8 mouse cellular contexts compared by ENCODE assay signal in the genomic region with DNA sequence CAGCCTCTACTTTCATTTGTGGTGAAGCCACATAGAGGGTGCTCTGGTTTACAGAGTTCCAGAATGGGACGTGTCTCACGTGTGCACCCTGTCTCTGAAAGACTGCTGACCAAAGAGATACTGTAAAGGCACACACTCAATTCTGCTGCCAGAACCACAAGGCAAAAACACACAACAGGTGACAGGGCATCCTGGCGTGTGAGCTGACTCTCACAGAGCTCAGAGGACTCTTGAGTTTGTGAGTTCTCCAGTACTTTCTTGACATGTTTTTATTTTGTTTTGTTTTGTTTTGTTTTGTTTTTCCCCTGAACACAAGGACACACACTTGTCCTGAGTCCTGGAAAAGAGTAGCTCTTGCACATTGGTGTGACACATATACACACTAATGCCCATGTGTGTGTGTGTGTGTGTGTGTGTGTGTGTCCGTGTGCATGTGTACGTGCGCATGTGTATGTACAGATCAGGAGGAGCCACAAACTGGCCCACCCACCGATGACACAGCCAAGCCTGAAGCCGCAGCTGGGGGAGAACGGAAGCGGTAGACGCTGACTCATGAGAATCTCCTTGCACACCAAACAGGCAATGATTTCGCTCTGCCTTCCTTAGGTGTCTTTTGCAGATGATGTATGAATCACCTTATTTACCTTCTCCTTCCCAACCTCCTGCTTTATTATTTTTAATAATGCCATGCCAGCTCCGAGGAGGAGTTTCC.
DNase-seq lines count a peak whose midpoint lies in the region; ATAC-seq and TF ChIP-seq lines count a peak whose summit lies in the region.
"Had no signal": no experiment of that assay in that cellular context is flagged by ENCODE, and none has a peak within 500 bp of the region (broad histone marks: within the 10 kb centered on the region; RNA-seq: fewer than 3 reads in every experiment).

No protein-coding gene starts in this region.

- no peak overlapping the region for H3K9ac ChIP-seq in forebrain, embryonic 11.5 days (ENCODE audit: low read length)
- H3K9ac ChIP-seq: heart, embryonic 15.5 days had no signal

- H3K4me1 ChIP-seq in lung, adult 2 months (ENCODE audit: control insufficient read depth, insufficient read depth, low read length), result no peaks in the 10 kb centered on the region
- H3K4me1 ChIP-seq in bone marrow macrophage, adult 2 months (ENCODE audit: control insufficient read depth, insufficient read depth, low read length), result peaks cover 58% of the 10 kb centered on the region
- peaks cover 12% of the 10 kb centered on the region for H3K4me1 ChIP-seq in megakaryocyte, embryonic 14.5 days
- H3K4me1 ChIP-seq in forebrain, embryonic 11.5 days (replicated peaks; ENCODE audit: control insufficient read depth, insufficient read depth, low read length), result no peaks in the 10 kb centered on the region
- H3K4me1 ChIP-seq: heart, embryonic 15.5 days had no signal

- no peak overlapping the region for H3K4me3 ChIP-seq in lung, adult 2 months (replicated peaks; ENCODE audit: extremely low read depth, low read depth, low read length)
- H3K4me3 ChIP-seq in bone marrow macrophage, adult 2 months (ENCODE audit: insufficient read depth, low read length), result no peak overlapping the region
- H3K4me3 ChIP-seq in megakaryocyte, embryonic 14.5 days (replicated peaks), result peak overlapping the region; percentile 82
- H3K4me3 ChIP-seq in forebrain, embryonic 11.5 days (ENCODE audit: low read depth, low read length), result no peak overlapping the region
- H3K4me3 ChIP-seq: heart, embryonic 15.5 days had no signal

- DNase-seq in lung, adult 18-20 months, result peak; percentile 5 to 27
- no peak for DNase-seq in lung, adult 2 months
- DNase-seq in kidney, postnatal 25 days, result peak; percentile 17 to 41
- DNase-seq in cerebellum, postnatal 25 days, result no peak
- DNase-seq in forebrain, embryonic 11.5 days (ENCODE audit: low spot score), result no peak

- WGBS in lung, adult 2 months, result 66% methylated on average over 13 of the region's 13 CpGs
- WGBS in forebrain, embryonic 11.5 days, result 86% methylated on average over 13 of the region's 13 CpGs

- H3K27me3 ChIP-seq in megakaryocyte, embryonic 14.5 days (replicated peaks), result peaks cover 36% of the 10 kb centered on the region
- no peaks in the 10 kb centered on the region for H3K27me3 ChIP-seq in forebrain, embryonic 11.5 days (ENCODE audit: control insufficient read depth, insufficient read depth, low read length)
- H3K27me3 ChIP-seq: heart, embryonic 15.5 days had no signal

- H3K9me3 ChIP-seq in megakaryocyte, embryonic 14.5 days, result 0 out of 2 replicates have a peak, but pooled peaks cover 3% of the 10 kb centered on the region
- no peaks in the 10 kb centered on the region for H3K9me3 ChIP-seq in forebrain, embryonic 11.5 days (ENCODE audit: control insufficient read depth, low read length)
- H3K9me3 ChIP-seq: heart, embryonic 15.5 days had no signal

- H3K36me3 ChIP-seq in megakaryocyte, embryonic 14.5 days (replicated peaks; ENCODE audit: low read length), result no peaks in the 10 kb centered on the region
- no peaks in the 10 kb centered on the region for H3K36me3 ChIP-seq in forebrain, embryonic 11.5 days (ENCODE audit: control insufficient read depth, insufficient read depth, low read length)
- H3K36me3 ChIP-seq: heart, embryonic 15.5 days had no signal

- H3K27ac ChIP-seq in bone marrow macrophage, adult 2 months (ENCODE audit: insufficient read depth, low read depth, low read length), result peak overlapping the region; percentile 62
- H3K27ac ChIP-seq in forebrain, embryonic 11.5 days (ENCODE audit: low read depth, low read length), result no peak overlapping the region
- H3K27ac ChIP-seq: heart, embryonic 15.5 days had no signal

- no peak for TF ChIP-seq CTCF in lung, adult 2 months (IDR thresholded peaks at IDR 0.05; ENCODE audit: insufficient read depth, low read length)
- no peak for TF ChIP-seq CTCF in bone marrow macrophage, adult 2 months (IDR thresholded peaks at IDR 0.05; ENCODE audit: low read depth, low read length)

- no peak for TF ChIP-seq POLR2A in lung, adult 2 months (IDR thresholded peaks at IDR 0.05; ENCODE audit: borderline replicate concordance, extremely low read depth, low read depth, low read length)
- no peak for TF ChIP-seq POLR2A in bone marrow macrophage, adult 2 months (IDR thresholded peaks at IDR 0.05; ENCODE audit: borderline replicate concordance, low read depth, low read length)

- ATAC-seq in forebrain, embryonic 11.5 days (replicated peaks; ENCODE audit: low FRiP score), result no peak

- H3K4me2 ChIP-seq in forebrain, embryonic 11.5 days (ENCODE audit: low read depth, low read length, severe bottlenecking), result no peak overlapping the region
- H3K4me2 ChIP-seq: heart, embryonic 15.5 days had no signal

Comparison
In these comparisons a context has a peak if more than half of its experiments do, and no peak if none do; other contexts are left out.
1. DNase-seq: peak in lung, adult 18-20 months (2 of 2) and kidney, postnatal 25 days (2 of 2); none in lung, adult 2 months (single experiment), cerebellum, postnatal 25 days (0 of 2) and forebrain, embryonic 11.5 days (single experiment).